Mouse (Mus musculus) CH12.LX (cell line): ENCODE results near the gene Irs2.

Experiments
- NELFE ChIP-seq: IDR thresholded peaks from 2 replicates; pipeline ENCODE4 v1.6.1; 2011; ENCODE audit warnings: low read depth, low read length, improper control_type of control experiment
- ZC3H11A ChIP-seq: IDR thresholded peaks from 2 replicates; pipeline ENCODE4 v1.6.1; 2012; ENCODE audit warnings: low read depth, mild to moderate bottlenecking, inconsistent platforms, low read length, improper control_type of control experiment

DNA sequence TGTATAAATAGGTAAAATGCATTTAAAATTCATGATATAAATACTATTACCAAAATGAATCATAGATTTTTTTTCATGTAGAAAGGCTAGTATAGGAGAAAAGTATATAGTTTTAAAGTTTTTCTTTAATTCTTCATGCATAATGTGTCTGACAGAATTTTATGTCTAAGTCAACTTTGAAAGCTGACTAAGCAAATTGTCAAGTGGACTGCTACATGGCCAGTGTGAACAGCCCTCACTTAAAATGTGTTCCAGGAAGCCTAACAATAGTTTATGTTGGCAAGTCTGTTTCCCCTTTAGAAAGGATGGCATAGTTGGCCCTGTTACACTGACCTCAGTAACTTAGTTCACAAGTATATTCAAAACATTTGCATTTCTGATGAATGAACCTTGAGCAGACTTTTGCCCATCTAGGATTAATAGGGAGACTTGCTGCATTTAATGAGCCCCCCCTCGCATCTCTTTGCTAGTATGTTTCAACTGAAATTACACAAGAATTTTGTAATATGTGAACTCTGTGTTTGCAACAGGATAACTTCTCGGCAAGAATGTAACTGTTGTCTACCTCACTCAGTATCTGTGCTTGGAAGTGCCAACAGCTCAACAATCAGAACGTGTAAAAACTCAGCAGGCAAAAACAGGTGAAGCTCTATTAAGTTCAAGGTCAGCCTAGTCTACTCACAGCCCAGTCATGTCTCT, 3.7 kb upstream of the Irs2 start:
- TF ChIP-seq ZC3H11A: no peak
- TF ChIP-seq NELFE: no peak
